Mouse (Mus musculus) spleen, adult 18-20 months (tissue): ENCODE data around the gene Agrn.
"Not testable (repeated sequence)": the region's sequence is repeated elsewhere in the genome, so short reads cannot be mapped to it uniquely, and the experiment has no call there.

Experiments
- DNase-seq, 2 experiments: peaks; one replicate each; pipeline ENCODE4 v3.0.0; 2022; ENCODE audit warnings: mixed read lengths in 2 of 2

Gene Agrn

DNA sequence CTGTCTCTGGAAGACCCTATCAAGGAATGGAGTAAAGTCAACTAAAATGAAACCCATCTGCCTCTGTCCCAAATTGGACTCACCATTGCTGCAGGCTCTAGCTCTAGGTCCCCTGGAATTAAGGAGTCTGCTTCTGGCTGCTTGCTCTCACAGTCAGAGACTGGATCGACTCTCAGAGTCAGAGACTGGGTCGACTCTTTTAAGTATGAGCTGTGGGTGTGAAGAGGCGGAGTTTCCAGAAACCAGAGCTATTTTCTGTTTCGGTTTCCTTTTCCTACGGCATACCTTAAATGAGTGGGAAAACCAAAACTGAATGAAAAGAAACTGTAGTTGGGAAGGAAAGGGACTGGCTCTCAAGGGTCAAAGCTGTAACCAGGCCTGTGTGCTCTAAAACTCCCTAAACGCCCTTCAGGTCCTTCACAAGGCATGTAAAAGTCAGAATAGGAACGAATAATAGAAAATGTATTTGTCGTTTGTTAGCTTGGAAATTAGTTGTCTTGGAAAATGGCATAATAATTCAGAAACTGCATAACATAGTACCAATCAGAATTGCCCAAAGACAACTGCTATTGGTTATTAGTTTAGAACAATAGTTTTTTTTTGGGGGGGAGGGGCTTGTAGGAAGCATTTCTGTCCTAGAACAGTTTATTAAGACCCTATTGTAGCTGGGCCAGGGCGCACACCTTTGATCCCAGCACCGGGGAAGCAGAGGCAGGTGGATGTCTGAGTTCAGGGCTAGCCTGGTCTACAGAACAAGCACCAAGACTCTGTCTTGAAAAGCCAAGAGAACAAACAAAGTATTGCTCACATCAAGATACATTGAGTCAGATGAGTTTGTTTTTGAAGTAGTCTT is 3.6 kb upstream of the Agrn start, which contains the start of gene Isg15:
Gene Isg15, minus strand, starts transcription at position 196 of the 853 bp plus-strand sequence.
- DNase-seq, result no peak

DNA sequence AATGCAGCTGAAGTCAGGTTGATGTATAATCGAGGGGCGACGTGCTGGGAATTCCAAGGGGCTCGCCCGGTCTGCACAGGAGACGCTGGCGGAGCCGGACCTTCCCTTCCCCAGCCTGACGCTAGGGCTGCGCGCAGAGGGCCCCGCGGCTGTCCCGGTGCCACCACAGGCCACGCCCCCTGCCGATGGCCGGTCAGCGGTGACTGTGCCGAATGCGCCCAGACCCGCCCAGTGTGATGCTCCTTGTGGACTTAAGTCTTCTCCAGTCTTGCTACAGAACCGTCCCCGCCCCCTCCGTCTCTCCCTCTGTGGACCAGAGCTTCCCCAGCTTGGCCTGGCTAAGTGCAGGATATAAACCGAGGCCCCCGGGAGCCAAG is 529 bp upstream of the Agrn start:
- peak; percentile 68 to 75 for DNase-seq

DNA sequence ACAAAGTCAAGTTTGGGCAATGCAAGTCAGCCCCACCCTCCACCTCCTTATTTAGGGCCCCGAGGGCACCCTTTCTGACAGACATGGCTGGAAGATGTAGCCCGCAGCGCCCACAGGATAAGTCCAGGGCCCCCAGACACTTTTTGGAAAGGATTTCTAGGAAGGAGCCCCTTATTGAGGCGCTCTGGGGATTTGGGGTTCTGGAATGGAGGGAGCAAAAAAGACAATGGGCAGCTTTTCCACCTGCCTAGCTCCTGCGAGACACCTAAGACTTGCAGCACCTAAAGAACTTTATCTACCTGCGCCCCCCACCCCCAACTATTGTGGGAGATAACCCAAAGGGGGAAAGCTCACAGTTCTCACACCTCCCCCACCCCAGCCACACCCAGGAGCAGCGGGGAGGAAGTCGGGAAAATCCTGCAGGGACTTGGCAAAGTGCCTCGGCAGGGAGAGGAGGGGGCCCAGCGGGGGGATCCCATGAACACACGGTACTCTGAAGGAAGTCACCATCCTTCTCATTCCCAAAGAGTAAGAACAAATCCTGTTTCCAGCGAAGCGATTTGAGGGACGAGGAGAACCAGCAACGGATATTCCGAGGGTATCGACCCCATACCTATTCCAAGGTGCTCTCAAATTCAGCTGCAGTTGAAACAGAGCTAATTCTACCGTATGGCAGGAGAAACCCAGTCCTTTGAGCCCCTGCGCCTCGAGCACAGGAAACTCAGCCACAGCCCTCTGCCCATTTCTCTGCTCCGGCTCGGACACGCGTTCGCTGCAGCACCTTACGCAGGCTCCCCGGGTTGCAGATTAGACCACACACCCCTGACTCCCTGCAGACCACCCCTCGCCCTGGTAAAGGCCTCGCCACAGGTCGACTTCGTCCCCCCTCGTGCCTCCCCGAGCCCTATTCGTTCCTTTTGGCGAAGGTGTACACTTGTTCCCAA is 1.1 kb downstream of the Agrn start:
- DNase-seq, result no peak

DNA sequence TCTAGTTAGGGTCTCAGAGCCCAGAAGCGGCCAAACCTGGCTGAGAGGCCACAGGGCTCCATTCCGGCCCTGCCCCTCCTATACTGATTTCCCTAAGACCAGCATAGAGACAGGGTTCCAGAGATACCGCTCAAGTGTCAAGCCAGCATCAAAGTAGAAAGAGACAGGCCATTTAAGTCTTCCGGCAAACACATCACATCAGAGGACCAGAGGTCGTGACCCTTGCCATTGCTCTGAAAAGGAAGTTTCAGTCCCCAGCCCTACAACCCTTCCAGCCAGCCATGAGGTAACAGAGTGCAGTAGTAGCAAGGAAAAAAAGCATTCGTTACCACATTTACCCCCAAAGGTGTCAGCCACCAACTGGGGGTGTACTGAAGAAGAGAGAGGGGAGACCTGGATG is 2.9 kb downstream of the Agrn start:
- DNase-seq, result no peak

DNA sequence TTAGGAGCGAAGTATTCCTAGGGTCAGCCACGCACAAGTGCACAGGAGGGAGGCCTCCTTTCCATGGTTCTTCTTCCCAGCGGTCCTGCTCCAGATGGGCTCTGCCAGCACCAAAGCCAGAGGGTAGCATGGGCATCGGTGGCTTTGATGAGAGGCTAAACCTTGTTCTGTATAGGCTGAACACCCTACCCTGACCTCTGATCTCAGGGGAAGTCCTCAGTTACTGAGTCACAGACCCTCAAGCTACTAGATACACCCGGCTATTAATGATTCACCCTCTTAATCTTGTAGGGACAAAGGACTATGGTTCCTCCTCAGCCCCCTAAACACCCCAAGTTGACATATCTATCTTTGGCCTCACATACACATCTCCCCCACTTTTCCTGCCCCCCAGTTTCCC is 3.4 kb downstream of the Agrn start:
- no peak for DNase-seq

DNA sequence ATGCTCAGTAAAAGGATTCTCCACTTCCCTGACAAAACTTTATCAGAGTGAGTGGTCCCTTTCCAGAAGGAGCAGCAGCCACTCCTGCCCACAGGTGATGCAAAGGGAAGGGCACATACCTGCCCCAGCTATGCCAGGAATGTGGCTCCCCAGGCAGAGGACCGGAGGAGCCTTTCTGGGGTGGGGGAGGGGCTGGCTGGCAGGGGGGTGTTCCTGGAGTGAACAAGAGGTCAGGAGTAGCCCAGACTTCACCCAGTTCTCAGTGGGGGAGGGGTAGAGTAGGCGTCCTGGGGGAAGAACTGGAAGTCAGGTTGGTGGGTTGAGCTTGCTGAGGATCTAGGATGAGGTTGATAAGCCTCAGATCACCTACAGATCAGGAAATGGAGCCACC is 4.1 kb downstream of the Agrn start:
- DNase-seq, result no peak

DNA sequence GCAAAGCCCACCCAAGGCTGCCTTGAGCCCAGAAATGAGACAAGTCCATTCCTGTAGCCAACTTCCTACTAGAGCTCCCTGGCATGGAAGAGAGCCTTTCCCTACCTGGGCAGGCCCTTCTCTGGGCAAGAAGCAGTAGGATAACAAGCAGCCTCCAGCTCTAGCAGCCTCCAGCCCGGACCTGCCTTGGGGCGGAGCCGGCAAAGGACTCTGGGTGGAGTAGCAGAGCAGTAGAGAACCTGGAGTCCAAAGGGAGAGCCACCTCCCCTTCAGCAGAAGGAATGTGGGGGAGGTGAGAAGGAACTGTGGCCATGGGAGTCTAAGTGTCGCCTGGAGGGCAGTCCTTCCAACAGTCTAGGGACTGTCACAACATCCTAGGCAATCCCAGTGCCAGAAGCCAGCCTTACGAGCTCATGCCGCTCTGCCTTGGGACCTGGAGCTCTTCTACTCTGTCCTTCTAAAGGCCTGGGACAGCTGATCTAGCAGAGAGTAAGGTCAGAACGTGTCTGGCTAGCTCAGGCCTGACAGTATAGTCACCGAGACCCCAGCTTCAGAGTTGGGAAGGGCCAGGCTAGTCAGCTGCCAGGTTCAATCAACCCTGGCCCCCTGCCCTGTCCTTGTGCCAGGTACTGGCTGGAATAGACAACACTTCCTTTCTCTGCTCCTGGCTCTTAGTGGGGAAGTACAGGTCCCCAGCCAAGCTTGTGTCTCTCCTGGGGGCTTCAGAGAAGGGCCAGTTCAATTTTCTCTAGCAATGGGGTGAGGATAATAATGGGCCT is 4.7 kb downstream of the Agrn start:
- DNase-seq, result no peak

DNA sequence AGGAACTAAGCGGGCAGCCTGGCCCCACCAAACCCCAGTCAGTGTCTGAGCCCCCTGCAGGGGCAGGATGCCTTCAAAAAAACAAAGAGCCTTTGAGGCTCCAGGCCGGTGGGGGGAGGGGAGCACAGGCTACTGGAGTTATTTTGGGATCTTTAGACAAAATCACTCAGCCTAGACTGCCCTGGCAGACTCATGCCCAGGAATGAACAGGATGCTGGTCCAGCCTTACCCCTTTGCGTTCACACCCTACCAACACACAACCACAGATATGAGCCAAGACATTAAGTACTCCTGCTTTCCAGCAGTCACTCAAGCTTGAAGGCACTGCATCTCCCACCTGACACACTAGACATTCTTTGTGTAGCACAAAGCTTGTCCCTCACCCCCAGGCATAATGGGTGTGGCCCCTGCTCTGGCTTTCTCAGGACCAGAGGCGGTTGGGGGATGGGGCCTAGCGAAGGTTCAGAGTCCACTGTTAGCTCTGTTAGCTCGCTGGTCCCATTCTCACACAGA is 8.4 kb downstream of the Agrn start:
- no peak for DNase-seq

DNA sequence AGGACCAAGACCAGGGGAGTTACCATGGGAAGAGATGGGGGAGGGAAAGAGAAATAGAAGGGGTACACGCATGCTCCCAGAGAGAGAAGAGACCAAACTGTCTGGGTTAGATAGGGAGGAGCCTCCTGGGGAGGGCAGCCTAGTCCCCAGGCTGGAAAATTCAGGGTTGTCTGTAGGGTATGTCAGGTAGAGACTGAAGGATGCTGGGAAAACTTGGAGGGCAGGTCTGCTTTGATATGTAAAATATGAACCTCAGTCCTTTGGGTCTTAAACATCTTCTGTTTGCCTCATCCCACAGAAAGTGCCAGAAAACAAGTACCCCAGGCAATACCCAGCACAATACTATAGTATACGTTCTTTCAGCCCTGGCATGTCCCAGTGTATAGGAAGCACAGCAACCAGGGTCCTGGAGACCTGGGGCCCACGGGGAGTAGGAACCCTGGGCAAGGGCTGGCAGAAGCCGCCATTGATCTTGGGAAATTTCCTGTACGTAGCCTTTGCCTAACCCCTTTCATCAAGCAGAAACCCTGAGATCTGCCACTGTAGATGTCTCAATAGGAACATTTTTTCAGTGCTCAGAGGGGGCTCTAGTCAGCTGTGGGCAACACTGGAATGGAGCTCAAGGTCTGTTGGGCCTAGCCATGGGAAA is 9.0 kb downstream of the Agrn start:
- DNase-seq, result no peak

DNA sequence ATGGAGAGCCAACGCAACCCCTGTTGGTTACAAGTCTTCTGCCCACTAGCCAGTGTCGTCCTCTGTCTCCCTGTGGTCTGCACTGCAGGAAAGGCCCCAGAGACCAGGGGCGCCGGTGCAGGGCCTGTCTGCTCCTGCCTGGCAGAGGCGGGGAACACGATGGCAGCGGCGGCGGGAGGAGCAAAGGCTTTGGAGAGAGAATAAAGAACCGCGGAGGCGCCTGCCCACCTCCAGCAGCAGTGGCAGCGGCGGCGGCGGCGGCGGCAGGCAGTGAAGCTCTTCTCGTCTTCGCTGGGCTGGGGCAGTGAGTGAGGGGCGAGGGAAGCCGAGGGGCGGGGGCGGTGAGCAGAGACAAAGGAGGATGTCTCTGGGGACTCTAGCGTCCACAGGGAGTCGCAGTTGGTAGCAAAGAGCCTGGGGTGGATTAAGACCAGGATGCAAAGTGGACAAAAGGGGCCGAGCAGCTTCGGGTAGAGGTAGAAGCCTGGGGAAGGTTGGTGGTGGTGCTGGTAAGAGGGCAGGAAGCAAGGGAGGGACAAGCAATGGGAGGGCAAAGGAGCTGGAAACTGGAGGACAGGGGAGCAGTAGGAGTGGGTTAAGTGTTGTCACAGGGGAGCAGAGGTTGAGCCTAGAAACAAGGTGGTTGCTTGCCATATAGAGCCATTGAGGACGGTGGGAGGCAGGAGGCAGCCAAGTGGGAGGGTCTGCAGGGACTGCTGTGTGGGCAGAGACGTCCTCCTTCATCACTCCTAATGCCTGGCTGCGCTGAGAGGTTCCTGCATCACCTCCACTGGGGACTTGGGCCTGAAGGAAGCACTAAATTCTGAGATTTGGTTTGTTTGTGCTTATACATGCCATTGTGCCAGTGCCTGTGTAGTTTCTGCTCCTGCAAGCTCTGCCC is 11.1 kb downstream of the Agrn start:
- no peak for DNase-seq

DNA sequence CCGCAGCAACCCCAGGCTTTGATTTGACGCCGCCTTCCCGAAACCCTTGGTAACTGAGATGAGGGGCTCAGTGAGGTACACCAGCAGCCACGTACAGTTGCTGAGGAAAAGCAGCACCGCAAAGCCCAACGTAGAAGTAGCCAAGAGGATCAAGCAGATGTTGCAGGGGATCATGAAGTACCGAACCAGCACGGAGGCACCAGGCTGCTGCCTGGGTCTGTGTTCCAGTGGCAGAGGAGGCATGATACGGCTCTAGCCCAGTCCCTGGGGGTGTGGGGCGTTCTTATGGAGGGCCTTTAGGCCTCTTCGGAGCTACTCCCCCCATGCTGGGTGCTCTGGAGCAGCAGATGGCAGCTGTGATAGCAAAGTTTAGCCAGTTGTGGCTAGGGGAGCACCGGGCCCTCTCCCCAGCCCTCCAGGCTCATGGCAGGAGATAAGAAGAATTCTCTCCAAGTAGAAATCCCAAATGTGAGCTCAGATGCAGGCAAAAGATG is 11.8 kb downstream of the Agrn start:
- no peak for DNase-seq

DNA sequence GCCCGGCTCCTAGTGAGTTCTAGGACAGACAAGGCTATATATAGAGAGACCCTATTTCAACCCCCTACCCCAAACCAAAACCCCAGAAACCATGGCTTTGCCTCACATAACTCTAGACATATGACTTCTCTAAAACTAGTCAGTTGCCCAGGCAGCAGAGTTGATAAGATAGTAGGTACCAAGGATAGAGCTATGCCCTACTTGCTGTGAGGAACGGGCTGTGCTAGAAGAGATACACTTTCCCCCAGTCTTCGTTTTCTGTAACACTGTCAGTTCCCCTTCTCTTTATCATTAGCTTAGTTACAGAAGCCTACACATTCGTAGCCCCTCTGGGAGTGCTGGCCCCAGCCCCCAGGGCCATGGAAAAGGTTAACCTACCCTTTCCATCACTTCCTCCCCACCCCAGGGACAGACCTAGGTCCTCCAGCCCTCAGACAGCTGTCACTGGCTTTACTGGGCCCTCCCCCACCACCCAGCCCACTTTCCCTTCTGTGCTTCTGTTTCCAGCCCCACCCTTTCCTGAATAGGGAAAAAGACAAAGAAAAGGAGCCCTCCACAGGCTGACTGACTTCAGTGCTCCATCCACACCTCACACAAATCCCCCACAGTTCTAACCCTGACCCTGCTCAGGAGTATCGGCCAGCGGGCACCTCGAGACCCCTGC is 12.9 kb downstream of the Agrn start:
- no peak for DNase-seq

DNA sequence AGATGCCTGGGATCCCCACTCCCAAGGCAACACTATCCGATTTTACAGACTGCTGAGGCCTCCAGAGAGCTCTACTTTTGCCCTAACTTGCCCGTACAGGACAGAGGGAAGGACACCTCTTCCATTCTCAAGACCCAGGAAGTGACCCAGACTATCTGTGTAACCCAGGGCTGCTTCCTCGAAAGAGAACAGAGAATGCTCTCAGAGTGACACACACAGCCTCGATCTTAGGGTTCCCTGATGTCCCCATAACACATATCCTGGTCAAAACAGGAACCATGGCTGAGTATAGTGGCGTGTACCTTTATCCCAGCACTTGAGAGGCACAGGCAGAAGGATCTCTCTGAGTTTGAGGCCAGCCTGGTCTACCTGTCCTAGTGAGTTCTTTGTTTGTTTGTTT is 13.5 kb downstream of the Agrn start:
- DNase-seq, result no peak

DNA sequence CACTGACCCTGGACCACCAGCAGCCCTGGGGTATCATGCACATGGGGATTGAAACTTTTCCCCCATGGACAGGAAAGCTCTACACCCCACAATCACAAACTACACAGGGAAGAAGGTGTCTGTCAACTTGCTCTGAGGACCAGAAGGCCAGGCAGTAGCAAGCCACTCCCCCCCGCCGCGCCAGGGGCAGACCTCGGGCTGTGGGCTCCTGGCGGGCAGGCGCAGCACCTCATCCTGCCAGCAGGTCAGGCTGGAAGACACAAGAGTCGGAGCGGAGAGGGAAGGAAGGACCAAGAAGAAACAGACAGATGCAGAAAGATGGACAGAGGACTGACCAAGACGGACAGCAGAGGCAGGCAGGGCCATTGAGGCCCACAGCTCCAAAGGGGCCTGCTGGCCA is 19.7 kb downstream of the Agrn start:
- no peak for DNase-seq

DNA sequence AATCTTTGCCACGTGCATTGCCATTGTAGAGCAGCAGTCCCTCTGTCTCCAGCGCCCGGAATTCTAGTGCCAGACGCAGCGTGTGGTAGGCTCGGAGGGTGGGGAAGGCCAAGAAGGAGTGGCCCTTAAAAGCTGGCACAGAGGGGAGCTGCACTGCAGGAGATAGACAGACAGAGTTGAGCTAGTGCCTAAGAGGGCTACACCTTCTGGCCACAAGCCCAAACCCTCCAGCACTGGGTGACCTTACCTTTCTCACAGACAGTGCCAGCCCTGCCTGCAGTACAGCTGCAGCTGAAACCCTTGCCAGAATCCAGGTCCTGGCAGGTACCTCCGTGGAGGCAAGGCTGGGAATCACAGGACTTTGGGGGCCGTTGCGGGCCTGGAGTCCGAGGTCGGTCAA is 25.5 kb downstream of the Agrn start:
- no peak for DNase-seq

DNA sequence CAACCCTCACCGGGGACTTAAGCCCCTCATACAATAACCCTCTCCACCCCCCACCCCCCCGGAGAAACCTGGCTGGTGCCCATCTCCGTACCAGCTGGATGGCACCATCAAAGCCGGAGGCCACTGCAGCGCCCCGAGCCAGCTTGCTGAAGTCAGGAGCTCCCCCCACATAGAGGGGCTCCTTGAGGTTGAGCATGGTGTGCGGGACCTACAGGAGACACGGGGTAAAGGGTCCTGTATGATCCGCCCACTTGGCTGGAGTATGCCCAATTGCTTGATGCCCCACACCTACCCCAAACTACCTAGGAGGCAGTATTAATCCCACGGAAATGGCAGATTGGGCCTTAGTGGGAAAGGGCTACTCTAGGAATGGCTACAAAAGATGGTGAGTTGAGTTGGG is 28.2 kb downstream of the Agrn start:
- no peak for DNase-seq

DNA sequence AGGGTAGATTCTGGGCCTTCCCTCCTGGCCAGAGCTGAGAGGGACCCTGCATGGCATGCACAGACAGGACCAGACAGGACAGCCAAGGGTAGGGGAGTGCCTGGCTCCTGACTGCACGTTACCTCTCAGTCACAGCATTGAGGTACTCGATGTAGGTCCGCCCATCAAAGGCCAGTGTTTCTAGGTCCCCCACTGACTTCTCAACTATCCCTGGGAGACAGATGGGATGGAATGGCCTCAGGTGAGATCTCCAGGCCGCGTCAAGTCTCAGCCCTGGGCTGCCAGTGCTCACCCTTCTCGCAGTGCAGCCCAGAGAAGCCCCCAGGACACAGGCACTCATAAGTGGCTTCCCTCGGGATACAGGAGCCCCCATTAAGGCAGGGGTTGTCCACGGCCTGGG is 28.7 kb downstream of the Agrn start:
- DNase-seq, result no peak

DNA sequence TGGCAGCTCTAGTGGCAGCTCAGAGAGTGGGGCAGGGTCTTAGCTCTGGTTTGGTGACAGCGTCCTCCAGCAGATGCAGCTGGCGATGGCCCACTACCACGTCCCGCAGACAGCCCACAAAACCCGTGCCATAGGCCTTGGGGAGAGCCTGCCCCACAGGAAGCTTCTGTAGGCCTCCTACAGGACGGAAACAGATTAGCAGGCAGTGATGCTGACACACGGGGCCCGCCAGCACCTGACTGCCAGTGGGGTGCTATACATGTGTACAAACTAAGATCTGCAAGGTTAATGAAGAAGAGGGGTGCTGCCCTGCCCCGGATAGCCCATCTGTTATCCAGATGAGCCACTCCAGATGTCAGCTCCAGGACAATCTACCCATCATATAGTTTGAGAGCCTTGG is 30.8 kb downstream of the Agrn start:
- DNase-seq, result no peak

DNA sequence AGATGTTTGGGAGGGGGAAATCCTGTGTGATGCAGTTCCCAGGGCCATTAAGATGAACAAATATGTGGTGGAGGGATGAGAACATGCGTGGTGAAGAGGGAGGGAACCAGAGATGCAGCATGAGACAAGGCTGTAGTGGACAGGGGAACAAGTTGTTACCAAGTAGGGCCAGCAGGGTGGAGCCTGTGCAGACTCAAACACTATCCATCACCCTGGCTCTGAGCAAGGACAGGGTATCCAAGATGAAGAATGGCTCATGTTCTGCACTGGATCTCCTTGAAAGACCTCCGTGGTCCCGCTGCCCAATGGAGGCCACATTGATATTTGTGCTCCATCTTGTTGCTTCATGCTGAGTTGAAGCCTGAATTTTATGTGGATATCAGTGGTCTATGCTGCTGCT is 42.5 kb downstream of the Agrn start:
- no peak for DNase-seq

DNA sequence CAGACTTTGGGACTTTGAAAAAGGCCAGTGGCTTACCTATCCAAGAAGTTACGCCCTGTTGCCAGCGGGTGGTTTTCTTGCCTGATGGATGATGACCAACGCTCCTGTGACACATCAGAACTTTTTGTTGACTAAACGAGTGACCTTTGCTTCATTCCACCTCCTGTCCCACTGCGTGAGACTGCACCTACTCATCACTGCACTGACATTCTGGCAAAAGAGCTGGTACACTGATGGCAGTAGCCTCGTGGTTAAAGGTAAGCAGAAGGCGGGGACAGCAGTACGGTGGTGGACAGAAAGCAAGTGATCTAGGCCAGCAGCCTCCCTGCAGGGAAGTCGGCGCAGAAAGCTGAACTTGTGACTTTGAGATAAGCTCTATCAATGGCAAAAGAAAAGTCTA is 46.4 kb downstream of the Agrn start:
- DNase-seq, result not testable (repeated sequence)
